Mouse (Mus musculus): ENCODE measurements around the gene Cobll1. TPM values are rescaled to one million over a fixed set of nuclear protein-coding genes. Genes with fewer than 3 reads are reported as not detected.

Gene Cobll1
- polyA plus RNA-seq, 1 experiment from 2014 or later = 6.1 TPM

GRCm38 (mm10) chr2:65126141-65126783 is 112.9 kb downstream of the Cobll1 start:
- Histone ChIP-seq H3K4me1 (ENCODE audit: control insufficient read depth, low read depth, low read length) (no peaks in the 10 kb centered on the region), H3K4me2 (ENCODE audit: low read depth, low read length) (no peak overlapping the region), H3K4me3 (ENCODE audit: low read depth, low read length) (no peak overlapping the region), H3K9ac (ENCODE audit: low read depth, low read length) (no peak overlapping the region), H3K27me3 (ENCODE audit: control insufficient read depth, insufficient read depth, low read depth, low read length) (no peaks in the 10 kb centered on the region), H3K36me3 (ENCODE audit: control insufficient read depth, insufficient read depth) (no peaks in the 10 kb centered on the region), H3K27ac (ENCODE audit: low read length) (no peak overlapping the region), H3K9me3 (replicated peaks; ENCODE audit: control insufficient read depth, low read length) (no peaks in the 10 kb centered on the region)
- no peak for ATAC-seq (ENCODE audit: low read depth)
- WGBS (ENCODE audit: insufficient replicate concordance) = 70% methylated on average over 12 of the region's 12 CpGs

GRCm38 (mm10) chr2:65123702-65124101 is 115.5 kb downstream of the Cobll1 start:
- no peak for ATAC-seq (ENCODE audit: low read depth)
- Histone ChIP-seq H3K36me3 (ENCODE audit: control insufficient read depth, insufficient read depth) (no peaks in the 10 kb centered on the region), H3K9ac (ENCODE audit: low read depth, low read length) (no peak overlapping the region), H3K27ac (ENCODE audit: low read length) (no peak overlapping the region), H3K9me3 (replicated peaks; ENCODE audit: control insufficient read depth, low read length) (no peaks in the 10 kb centered on the region), H3K4me2 (ENCODE audit: low read depth, low read length) (no peak overlapping the region), H3K4me1 (ENCODE audit: control insufficient read depth, low read depth, low read length) (peaks cover 3% of the 10 kb centered on the region; the same call in 1 of the 2 replicates), H3K4me3 (ENCODE audit: low read depth, low read length) (no peak overlapping the region), H3K27me3 (ENCODE audit: control insufficient read depth, insufficient read depth, low read depth, low read length) (no peaks in the 10 kb centered on the region)
- 59% methylated on average over 3 of the region's 3 CpGs for WGBS (ENCODE audit: insufficient replicate concordance)

- no peaks in the 10 kb centered on the region for H3K27me3 ChIP-seq (ENCODE audit: control insufficient read depth, insufficient read depth, low read depth, low read length)
- ATAC-seq (ENCODE audit: low read depth) = no peak
- H3K4me2 ChIP-seq (ENCODE audit: low read depth, low read length) = no peak overlapping the region
- H3K36me3 ChIP-seq (ENCODE audit: control insufficient read depth, insufficient read depth) = no peaks in the 10 kb centered on the region
- no peak overlapping the region for H3K9ac ChIP-seq (ENCODE audit: low read depth, low read length)
- 2% methylated on average over 1 of the region's 1 CpGs for WGBS (ENCODE audit: insufficient replicate concordance)
- H3K27ac ChIP-seq (ENCODE audit: low read length) = no peak overlapping the region
- peaks cover 3% of the 10 kb centered on the region; the same call in 1 of the 2 replicates for H3K4me1 ChIP-seq (ENCODE audit: control insufficient read depth, low read depth, low read length)
- H3K9me3 ChIP-seq (replicated peaks; ENCODE audit: control insufficient read depth, low read length) = no peaks in the 10 kb centered on the region
- no peak overlapping the region for H3K4me3 ChIP-seq (ENCODE audit: low read depth, low read length)
Measured at GRCm38 (mm10) chr2:65121435-65121834, 117.8 kb downstream of the Cobll1 start.

- H3K27ac ChIP-seq (ENCODE audit: low read length) = no peak overlapping the region
- no peak overlapping the region for H3K4me2 ChIP-seq (ENCODE audit: low read depth, low read length)
- no peak overlapping the region for H3K9ac ChIP-seq (ENCODE audit: low read depth, low read length)
- no peaks in the 10 kb centered on the region for H3K27me3 ChIP-seq (ENCODE audit: control insufficient read depth, insufficient read depth, low read depth, low read length)
- ATAC-seq (ENCODE audit: low read depth) = no peak
- H3K36me3 ChIP-seq (ENCODE audit: control insufficient read depth, insufficient read depth) = no peaks in the 10 kb centered on the region
- 41% methylated on average over 3 of the region's 3 CpGs for WGBS (ENCODE audit: insufficient replicate concordance)
- H3K4me1 ChIP-seq (ENCODE audit: control insufficient read depth, low read depth, low read length) = peaks cover 3% of the 10 kb centered on the region; the same call in 1 of the 2 replicates
- no peaks in the 10 kb centered on the region for H3K9me3 ChIP-seq (replicated peaks; ENCODE audit: control insufficient read depth, low read length)
- no peak overlapping the region for H3K4me3 ChIP-seq (ENCODE audit: low read depth, low read length)
Measured at GRCm38 (mm10) chr2:65121012-65121411, 118.2 kb downstream of the Cobll1 start.

- ATAC-seq (ENCODE audit: low read depth) = no peak
- H3K27ac ChIP-seq (ENCODE audit: low read length) = no peak overlapping the region
- no peaks in the 10 kb centered on the region for H3K27me3 ChIP-seq (ENCODE audit: control insufficient read depth, insufficient read depth, low read depth, low read length)
- H3K4me2 ChIP-seq (ENCODE audit: low read depth, low read length) = no peak overlapping the region
- H3K36me3 ChIP-seq (ENCODE audit: control insufficient read depth, insufficient read depth) = no peaks in the 10 kb centered on the region
- H3K4me1 ChIP-seq (ENCODE audit: control insufficient read depth, low read depth, low read length) = peaks cover 3% of the 10 kb centered on the region; the same call in 1 of the 2 replicates
- no peak overlapping the region for H3K4me3 ChIP-seq (ENCODE audit: low read depth, low read length)
- no peaks in the 10 kb centered on the region for H3K9me3 ChIP-seq (replicated peaks; ENCODE audit: control insufficient read depth, low read length)
- WGBS (ENCODE audit: insufficient replicate concordance) = 38% methylated on average over 2 of the region's 2 CpGs
- H3K9ac ChIP-seq (ENCODE audit: low read depth, low read length) = no peak overlapping the region
Measured at GRCm38 (mm10) chr2:65120112-65120511, 119.1 kb downstream of the Cobll1 start.

GRCm38 (mm10) chr2:65119667-65120066 is 119.5 kb downstream of the Cobll1 start:
- Histone ChIP-seq H3K4me3 (ENCODE audit: low read depth, low read length) (no peak overlapping the region), H3K9ac (ENCODE audit: low read depth, low read length) (no peak overlapping the region), H3K4me1 (ENCODE audit: control insufficient read depth, low read depth, low read length) (peaks cover 3% of the 10 kb centered on the region; the same call in 1 of the 2 replicates), H3K9me3 (replicated peaks; ENCODE audit: control insufficient read depth, low read length) (no peaks in the 10 kb centered on the region), H3K27me3 (ENCODE audit: control insufficient read depth, insufficient read depth, low read depth, low read length) (no peaks in the 10 kb centered on the region), H3K36me3 (ENCODE audit: control insufficient read depth, insufficient read depth) (no peaks in the 10 kb centered on the region), H3K4me2 (ENCODE audit: low read depth, low read length) (no peak overlapping the region), H3K27ac (ENCODE audit: low read length) (no peak overlapping the region)
- WGBS (ENCODE audit: insufficient replicate concordance) = 65% methylated on average over 8 of the region's 8 CpGs
- no peak for ATAC-seq (ENCODE audit: low read depth)

- no peaks in the 10 kb centered on the region for H3K27me3 ChIP-seq (ENCODE audit: control insufficient read depth, insufficient read depth, low read depth, low read length)
- no peaks in the 10 kb centered on the region for H3K36me3 ChIP-seq (ENCODE audit: control insufficient read depth, insufficient read depth)
- H3K4me3 ChIP-seq (ENCODE audit: low read depth, low read length) = no peak overlapping the region
- H3K27ac ChIP-seq (ENCODE audit: low read length) = no peak overlapping the region
- H3K9me3 ChIP-seq (replicated peaks; ENCODE audit: control insufficient read depth, low read length) = no peaks in the 10 kb centered on the region
- WGBS (ENCODE audit: insufficient replicate concordance) = 62% methylated on average over 2 of the region's 2 CpGs
- H3K9ac ChIP-seq (ENCODE audit: low read depth, low read length) = no peak overlapping the region
- peak; percentile 39; the same call in 1 of the 2 replicates for ATAC-seq (ENCODE audit: low read depth)
- peaks cover 3% of the 10 kb centered on the region; the same call in 1 of the 2 replicates for H3K4me1 ChIP-seq (ENCODE audit: control insufficient read depth, low read depth, low read length)
- no peak overlapping the region for H3K4me2 ChIP-seq (ENCODE audit: low read depth, low read length)
Measured at GRCm38 (mm10) chr2:65119076-65119475, 120.1 kb downstream of the Cobll1 start.

GRCm38 (mm10) chr2:65117859-65118258 is 121.3 kb downstream of the Cobll1 start:
- Histone ChIP-seq H3K4me3 (ENCODE audit: low read depth, low read length) (no peak overlapping the region), H3K9me3 (replicated peaks; ENCODE audit: control insufficient read depth, low read length) (no peaks in the 10 kb centered on the region), H3K4me2 (ENCODE audit: low read depth, low read length) (no peak overlapping the region), H3K36me3 (ENCODE audit: control insufficient read depth, insufficient read depth) (no peaks in the 10 kb centered on the region), H3K9ac (ENCODE audit: low read depth, low read length) (no peak overlapping the region), H3K27ac (ENCODE audit: low read length) (no peak overlapping the region), H3K27me3 (ENCODE audit: control insufficient read depth, insufficient read depth, low read depth, low read length) (no peaks in the 10 kb centered on the region), H3K4me1 (ENCODE audit: control insufficient read depth, low read depth, low read length) (peaks cover 3% of the 10 kb centered on the region; the same call in 1 of the 2 replicates)
- no peak for ATAC-seq (ENCODE audit: low read depth)
- 54% methylated on average over 2 of the region's 2 CpGs for WGBS (ENCODE audit: insufficient replicate concordance)

GRCm38 (mm10) chr2:65116428-65117125 is 122.6 kb downstream of the Cobll1 start:
- H3K4me3 ChIP-seq (ENCODE audit: low read depth, low read length) = no peak overlapping the region
- H3K9ac ChIP-seq (ENCODE audit: low read depth, low read length) = no peak overlapping the region
- H3K9me3 ChIP-seq (replicated peaks; ENCODE audit: control insufficient read depth, low read length) = no peaks in the 10 kb centered on the region
- no peak overlapping the region for H3K27ac ChIP-seq (ENCODE audit: low read length)
- no peaks in the 10 kb centered on the region for H3K27me3 ChIP-seq (ENCODE audit: control insufficient read depth, insufficient read depth, low read depth, low read length)
- 39% methylated on average over 2 of the region's 2 CpGs for WGBS (ENCODE audit: insufficient replicate concordance)
- ATAC-seq (ENCODE audit: low read depth) = peak; percentile 73
- H3K4me2 ChIP-seq (ENCODE audit: low read depth, low read length) = peak overlapping the region; percentile 17; the same call in 1 of the 2 replicates
- H3K36me3 ChIP-seq (ENCODE audit: control insufficient read depth, insufficient read depth) = no peaks in the 10 kb centered on the region
- peaks cover 3% of the 10 kb centered on the region; the same call in 1 of the 2 replicates for H3K4me1 ChIP-seq (ENCODE audit: control insufficient read depth, low read depth, low read length)
